Mouse (Mus musculus) stomach, postnatal 0 days (tissue): Measurements from ENCODE around the gene Fhit.

Source experiments
- CTCF ChIP-seq: IDR thresholded peaks from 2 replicates; pipeline ENCODE4 v1.5.1; 2016; ENCODE audit warnings: antibody characterized with exemption, low read depth, mild to moderate bottlenecking, moderate library complexity
- EP300 ChIP-seq: optimal IDR thresholded peaks from 2 replicates; pipeline ENCODE3; 2016; ENCODE audit warnings: antibody characterized with exemption

DNA sequence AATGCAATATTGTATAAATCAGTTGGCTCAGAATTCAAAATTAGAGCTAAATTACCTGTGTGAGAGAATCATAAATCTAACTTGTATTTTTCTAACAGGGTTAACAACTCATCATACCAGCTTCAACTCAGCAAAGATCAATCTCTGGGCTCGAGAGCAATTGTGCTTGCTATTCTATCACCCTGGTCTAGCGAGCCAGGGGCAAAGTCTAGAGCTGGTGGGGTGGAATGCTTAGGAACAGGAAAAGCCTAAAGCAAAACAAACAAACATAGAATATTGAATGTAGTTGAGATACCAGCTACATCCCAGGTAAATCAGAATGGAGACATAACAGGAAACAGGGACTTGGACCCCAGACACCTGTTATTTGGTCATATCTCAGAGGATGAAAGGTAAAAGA lies 594.1 kb downstream of the Fhit start:
- no peak for TF ChIP-seq CTCF
- TF ChIP-seq EP300, result no peak
